In the genomic region with DNA sequence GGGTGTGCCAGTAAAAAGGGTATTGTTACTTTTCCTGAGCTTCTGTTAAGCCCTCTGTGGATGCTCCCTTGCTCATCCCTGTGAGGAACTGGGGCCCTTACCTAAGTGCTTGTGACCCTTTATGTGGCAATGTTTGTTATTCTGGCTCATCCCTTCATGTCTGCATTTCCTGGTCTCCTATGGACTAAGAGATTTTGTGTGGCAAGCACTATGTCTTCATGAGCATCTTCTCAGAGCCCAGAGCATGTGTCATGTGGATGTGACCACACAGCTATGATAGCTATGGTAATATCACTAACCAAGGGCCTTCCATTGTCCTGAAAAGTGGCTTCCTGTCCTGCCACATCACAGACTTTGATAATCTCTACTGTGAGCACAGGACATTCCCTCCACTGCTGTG, we compare ENCODE assay signal across 26 mouse cellular contexts.
DNase-seq lines count a peak whose midpoint lies in the region; ATAC-seq lines count a peak whose summit lies in the region.
"Had no signal": no experiment of that assay in that cellular context is flagged by ENCODE, and none has a peak within 500 bp of the region (broad histone marks: within the 10 kb centered on the region; RNA-seq: fewer than 3 reads in every experiment).

No protein-coding gene starts in this region.

- H3K27me3 ChIP-seq in hindbrain, embryonic 10.5 days (ENCODE audit: insufficient read depth, poor library complexity, severe bottlenecking): no peaks in the 10 kb centered on the region
- H3K27me3 ChIP-seq in hindbrain, embryonic 16.5 days (replicated peaks; ENCODE audit: control insufficient read depth, insufficient read depth, low read length): no peaks in the 10 kb centered on the region
- H3K27me3 ChIP-seq in midbrain, embryonic 11.5 days (ENCODE audit: control insufficient read depth, insufficient read depth, low read length): no peaks in the 10 kb centered on the region
- no peaks in the 10 kb centered on the region for H3K27me3 ChIP-seq in midbrain, embryonic 15.5 days (replicated peaks)
- H3K27me3 ChIP-seq: embryonic facial prominence, embryonic 13.5 days; hindbrain, embryonic 13.5 days had no signal

- no peak for ATAC-seq in hindbrain, embryonic 16.5 days
- ATAC-seq in midbrain, embryonic 11.5 days (ENCODE audit: low FRiP score): no peak
- ATAC-seq in midbrain, embryonic 15.5 days (replicated peaks): no peak
- peak; percentile 67 for ATAC-seq in granulocyte monocyte progenitor cell, adult 5-6 weeks (replicated peaks; ENCODE audit: poor library complexity, severe bottlenecking)
- peak; percentile 66 for ATAC-seq in megakaryocyte progenitor cell, adult 5-6 weeks (replicated peaks; ENCODE audit: poor library complexity)
- ATAC-seq: CD4-positive, CD25-positive, alpha-beta regulatory T cell, adult 4 months; forebrain, embryonic 14.5 days; inflammation-experienced regulatory T-cells, adult 6 months had no signal

- H3K4me3 ChIP-seq in hindbrain, embryonic 10.5 days: no peak overlapping the region
- H3K4me3 ChIP-seq in hindbrain, embryonic 16.5 days (ENCODE audit: low read length): no peak overlapping the region
- H3K4me3 ChIP-seq in midbrain, embryonic 11.5 days (ENCODE audit: low read depth, low read length): no peak overlapping the region
- H3K4me3 ChIP-seq in midbrain, embryonic 15.5 days: no peak overlapping the region
- H3K4me3 ChIP-seq: embryonic facial prominence, embryonic 10.5 days; embryonic facial prominence, embryonic 13.5 days; erythroblast, embryonic 14.5 days; gastrocnemius, adult 2 months; heart, adult 2 months; hindbrain, embryonic 13.5 days had no signal

- peaks cover 20% of the 10 kb centered on the region for H3K4me1 ChIP-seq in hindbrain, embryonic 10.5 days (replicated peaks)
- H3K4me1 ChIP-seq in hindbrain, embryonic 16.5 days (ENCODE audit: control insufficient read depth, insufficient read depth, low read depth, low read length): peaks cover 9% of the 10 kb centered on the region
- H3K4me1 ChIP-seq in midbrain, embryonic 11.5 days (ENCODE audit: control insufficient read depth, insufficient read depth, low read length): peaks cover 9% of the 10 kb centered on the region
- peaks cover 14% of the 10 kb centered on the region for H3K4me1 ChIP-seq in midbrain, embryonic 15.5 days

- H3K27ac ChIP-seq in hindbrain, embryonic 10.5 days: 0 out of 2 replicates have a peak overlapping the region, but pooled peaks have one; percentile 71
- H3K27ac ChIP-seq in hindbrain, embryonic 16.5 days (ENCODE audit: low read depth, low read length): no peak overlapping the region
- no peak overlapping the region for H3K27ac ChIP-seq in midbrain, embryonic 11.5 days (ENCODE audit: low read depth, low read length)
- no peak overlapping the region for H3K27ac ChIP-seq in midbrain, embryonic 15.5 days
- H3K27ac ChIP-seq: embryonic facial prominence, embryonic 13.5 days; gastrocnemius, adult 2 months; heart, adult 2 months; hindbrain, embryonic 13.5 days; hindbrain, postnatal 0 days had no signal

- no peak overlapping the region for H3K9ac ChIP-seq in hindbrain, embryonic 16.5 days (ENCODE audit: low read depth, low read length)
- H3K9ac ChIP-seq in midbrain, embryonic 11.5 days (ENCODE audit: low read length): no peak overlapping the region
- H3K9ac ChIP-seq in midbrain, embryonic 15.5 days: no peak overlapping the region
- H3K9ac ChIP-seq: forebrain, postnatal 0 days had no signal

- H3K36me3 ChIP-seq in hindbrain, embryonic 10.5 days: no peaks in the 10 kb centered on the region
- H3K36me3 ChIP-seq in hindbrain, embryonic 16.5 days (ENCODE audit: control insufficient read depth, insufficient read depth, low read length): no peaks in the 10 kb centered on the region
- no peaks in the 10 kb centered on the region for H3K36me3 ChIP-seq in midbrain, embryonic 11.5 days (ENCODE audit: control insufficient read depth, insufficient read depth, low read length)
- no peaks in the 10 kb centered on the region for H3K36me3 ChIP-seq in midbrain, embryonic 15.5 days (replicated peaks)
- H3K36me3 ChIP-seq: embryonic facial prominence, embryonic 10.5 days; embryonic facial prominence, embryonic 13.5 days had no signal

- no peak for DNase-seq in hindbrain, embryonic 10.5 days (ENCODE audit: low spot score)
- peak; percentile 39 for DNase-seq in midbrain, embryonic 11.5 days (ENCODE audit: low spot score, missing footprints)
- no peak for DNase-seq in c-Kit-positive CD71-positive TER-119-positive erythroid progenitor cells, embryonic 14.5 days (ENCODE audit: low spot score)
- DNase-seq: adrenal gland, adult 2 months; adrenal gland, postnatal 14 days; cerebellum, adult 11-12 months; cerebellum, adult 8-10 months; cerebellum, postnatal 36 days; embryo, embryonic 11 days; forebrain, postnatal 0 days; gastrocnemius, adult 2 months; gastrocnemius, postnatal 14 days; heart, adult 2 months had no signal

- H3K4me2 ChIP-seq in hindbrain, embryonic 16.5 days (ENCODE audit: low read length): no peak overlapping the region
- no peak overlapping the region for H3K4me2 ChIP-seq in midbrain, embryonic 11.5 days
- H3K4me2 ChIP-seq in midbrain, embryonic 15.5 days: no peak overlapping the region
- H3K4me2 ChIP-seq: embryonic facial prominence, embryonic 13.5 days; heart, embryonic 11.5 days; hindbrain, embryonic 13.5 days had no signal

- no peaks in the 10 kb centered on the region for H3K9me3 ChIP-seq in hindbrain, embryonic 10.5 days
- no peaks in the 10 kb centered on the region for H3K9me3 ChIP-seq in hindbrain, embryonic 16.5 days (ENCODE audit: control insufficient read depth, low read length)
- H3K9me3 ChIP-seq in midbrain, embryonic 11.5 days (ENCODE audit: control insufficient read depth, low read length): no peaks in the 10 kb centered on the region
- no peaks in the 10 kb centered on the region for H3K9me3 ChIP-seq in midbrain, embryonic 15.5 days
- H3K9me3 ChIP-seq: embryonic facial prominence, embryonic 10.5 days; embryonic facial prominence, embryonic 13.5 days; hindbrain, embryonic 13.5 days had no signal

Comparison
In these comparisons a context has a peak if more than half of its experiments do, and no peak if none do; other contexts are left out.
1. ATAC-seq: peak in granulocyte monocyte progenitor cell, adult 5-6 weeks (single experiment) and megakaryocyte progenitor cell, adult 5-6 weeks (single experiment); none in hindbrain, embryonic 16.5 days (single experiment), midbrain, embryonic 11.5 days (single experiment) and midbrain, embryonic 15.5 days (single experiment).